Mouse (Mus musculus) MEL (cell line): Measurements from ENCODE around the gene Selplg.

Source experiments
- CHD2 ChIP-seq: IDR thresholded peaks from 2 replicates; pipeline ENCODE4 v1.6.1; 2011; ENCODE audit warnings: low read length, improper control_type of control experiment
- CTCF ChIP-seq, 3 experiments: IDR thresholded peaks in 2 of 3; conservative IDR thresholded peaks in 1 of 3; 2 replicates each; pipeline ENCODE4 v1.5.1; 2011 to 2012; ENCODE audit warnings: low read length in 3 of 3, low read depth in 2 of 3, mild to moderate bottlenecking in 2 of 3, improper control_type of control experiment in 1 of 3, inconsistent platforms in 1 of 3, mixed read lengths in 1 of 3, moderate library complexity in 1 of 3; ENCODE audit not compliant: control insufficient read depth in 1 of 3, insufficient read depth in 1 of 3, poor library complexity in 1 of 3, severe bottlenecking in 1 of 3
- EP300 ChIP-seq, 2 experiments: IDR thresholded peaks; 2 replicates each; pipeline ENCODE4 v1.6.1; 2011; ENCODE audit warnings: improper control_type of control experiment in 2 of 2, low read length in 2 of 2, low read depth in 1 of 2, mild to moderate bottlenecking in 1 of 2
- HCFC1 ChIP-seq: IDR thresholded peaks from 2 replicates; pipeline ENCODE4 v1.6.1; 2012; ENCODE audit warnings: low read depth, mild to moderate bottlenecking, inconsistent platforms, low read length, improper control_type of control experiment, moderate library complexity
- MAX ChIP-seq: IDR thresholded peaks from 2 replicates; pipeline ENCODE4 v1.6.1; 2011; ENCODE audit warnings: low read length, improper control_type of control experiment
- MAZ ChIP-seq: IDR thresholded peaks from 2 replicates; pipeline ENCODE4 v1.6.1; 2012; ENCODE audit warnings: low read depth, mild to moderate bottlenecking, inconsistent platforms, low read length, improper control_type of control experiment
- MYC ChIP-seq: IDR thresholded peaks from 2 replicates; pipeline ENCODE4 v1.6.1; 2011; ENCODE audit warnings: low read depth, mild to moderate bottlenecking, low read length, improper control_type of control experiment, moderate library complexity
- NELFE ChIP-seq: IDR thresholded peaks from 2 replicates; pipeline ENCODE4 v1.6.1; 2011; ENCODE audit warnings: low read depth, low read length, improper control_type of control experiment
- POLR2A ChIP-seq, 2 experiments: IDR thresholded peaks; 2 replicates each; pipeline ENCODE4 v1.6.1; 2011 to 2012; ENCODE audit warnings: low read length in 2 of 2, mild to moderate bottlenecking in 2 of 2, control low read depth in 1 of 2, improper control_type of control experiment in 1 of 2, low read depth in 1 of 2, moderate library complexity in 1 of 2; ENCODE audit not compliant: control insufficient read depth in 1 of 2, insufficient read depth in 1 of 2, poor library complexity in 1 of 2
- SIN3A ChIP-seq: IDR thresholded peaks from 2 replicates; pipeline ENCODE4 v1.6.1; 2012; ENCODE audit warnings: low read length, improper control_type of control experiment, inconsistent platforms
- TCF12 ChIP-seq: IDR thresholded peaks from 2 replicates; pipeline ENCODE4 v1.6.1; 2014; ENCODE audit warnings: low read depth, mild to moderate bottlenecking, inconsistent platforms, low read length, improper control_type of control experiment, moderate library complexity
- USF1 ChIP-seq: IDR thresholded peaks from 2 replicates; pipeline ENCODE4 v1.6.1; 2014; ENCODE audit warnings: low read depth, mild to moderate bottlenecking, inconsistent platforms, low read length, improper control_type of control experiment, moderate library complexity

- no peak for TF ChIP-seq MAZ
- TF ChIP-seq USF1, result no peak
- TF ChIP-seq CTCF (IDR thresholded peaks at IDR 0.05 in 2 of 3, conservative IDR thresholded peaks at IDR 0.05 in 1 of 3; ENCODE audit: control insufficient read depth in 1 of 3, insufficient read depth in 1 of 3, low read depth in 2 of 3, low read length in 3 of 3, poor library complexity in 1 of 3, severe bottlenecking in 1 of 3), result no peak
- no peak for TF ChIP-seq POLR2A (IDR thresholded peaks at IDR 0.05; ENCODE audit: control insufficient read depth in 1 of 2, insufficient read depth in 1 of 2, low read depth in 1 of 2, low read length in 2 of 2, poor library complexity in 1 of 2)
- no peak for TF ChIP-seq HCFC1
- no peak for TF ChIP-seq SIN3A
- TF ChIP-seq MAX, result no peak
- no peak for TF ChIP-seq CHD2
- no peak for TF ChIP-seq TCF12
- no peak for TF ChIP-seq NELFE
- no peak for TF ChIP-seq EP300 (IDR thresholded peaks at IDR 0.05; ENCODE audit: low read depth in 1 of 2, low read length in 2 of 2)
- TF ChIP-seq MYC, result no peak
Observed at GRCm38 (mm10) chr5:113789075-113789788, 43.2 kb downstream of the Selplg start.
